Mouse (Mus musculus): ENCODE data around the gene Tspoap1. TPM values are rescaled to one million over a fixed set of nuclear protein-coding genes. Genes with fewer than 3 reads are reported as not detected.

Gene Tspoap1
- polyA plus RNA-seq, 1 experiment: 326 TPM

- peak in 1 of 2 experiments; percentile 22 for DNase-seq (ENCODE audit: extremely low spot score in 1 of 2, low spot score in 1 of 2)
Observed at GRCm38 (mm10) chr11:87802621-87803020, 42.3 kb downstream of the Tspoap1 start.

GRCm38 (mm10) chr11:87805448-87805847, 45.1 kb downstream of the Tspoap1 start:
- DNase-seq (ENCODE audit: extremely low spot score in 1 of 2, low spot score in 1 of 2): no peak

- DNase-seq (ENCODE audit: extremely low spot score in 1 of 2, low spot score in 1 of 2): no peak
Observed at GRCm38 (mm10) chr11:87807433-87807832, 47.1 kb downstream of the Tspoap1 start.

GRCm38 (mm10) chr11:87808236-87808635, 47.9 kb downstream of the Tspoap1 start:
- DNase-seq (ENCODE audit: extremely low spot score in 1 of 2, low spot score in 1 of 2): no peak

GRCm38 (mm10) chr11:87811396-87811795, 51.1 kb downstream of the Tspoap1 start:
- DNase-seq (ENCODE audit: extremely low spot score in 1 of 2, low spot score in 1 of 2): peak in 1 of 2 experiments; percentile 19

- DNase-seq (ENCODE audit: extremely low spot score in 1 of 2, low spot score in 1 of 2): no peak
Observed at GRCm38 (mm10) chr11:87814831-87815230, 54.5 kb downstream of the Tspoap1 start.

- DNase-seq (ENCODE audit: extremely low spot score in 1 of 2, low spot score in 1 of 2): peak in 1 of 2 experiments; percentile 50
Observed at GRCm38 (mm10) chr11:87816707-87817442, 56.5 kb downstream of the Tspoap1 start.

GRCm38 (mm10) chr11:87817443-87817773, 57.1 kb downstream of the Tspoap1 start:
- no peak for DNase-seq (ENCODE audit: extremely low spot score in 1 of 2, low spot score in 1 of 2)

GRCm38 (mm10) chr11:87821502-87821901, 61.2 kb downstream of the Tspoap1 start:
- peak in 1 of 2 experiments; percentile 9 for DNase-seq (ENCODE audit: extremely low spot score in 1 of 2, low spot score in 1 of 2)

- peak in 1 of 2 experiments; percentile 6 for DNase-seq (ENCODE audit: extremely low spot score in 1 of 2, low spot score in 1 of 2)
Observed at GRCm38 (mm10) chr11:87828239-87828900, 68.0 kb downstream of the Tspoap1 start, which contains the start of gene Lpo. TSS of gene Lpo (minus strand) at chr11:87828289.

Other genes with a start within 250 kb of the Tspoap1 start
- gene Gm11492, start 193.9 kb upstream of the Tspoap1 start, polyA plus RNA-seq (2012; rRNA removed): 0.04 TPM in 1 of 2 replicates, not detected in the other
- gene Sept4, start 191.6 kb upstream of the Tspoap1 start, polyA plus RNA-seq (2012; rRNA removed): 287 and 294 TPM in 2 replicates
- 41.5 and 47.3 TPM in 2 replicates for gene Mtmr4, start 168.4 kb upstream of the Tspoap1 start, polyA plus RNA-seq (2012; rRNA removed)
- gene Hsf5, start 143.4 kb upstream of the Tspoap1 start, polyA plus RNA-seq (2012; rRNA removed): 0.29 and 0.46 TPM in 2 replicates
- 1.4 and 1.7 TPM in 2 replicates for gene Rnf43, start 97.8 kb upstream of the Tspoap1 start, polyA plus RNA-seq (2012; rRNA removed)
- 146 and 148 TPM in 2 replicates for gene Supt4a, start 23.0 kb upstream of the Tspoap1 start, polyA plus RNA-seq (2012; rRNA removed)
- 0.34 TPM in 1 of 2 replicates, not detected in the other for gene Mpo, start 33.0 kb downstream of the Tspoap1 start, polyA plus RNA-seq (2012; rRNA removed)
- gene Lpo, start 67.7 kb downstream of the Tspoap1 start, polyA plus RNA-seq (2012; rRNA removed): 0.42 and 0.63 TPM in 2 replicates
- 11.0 and 12.4 TPM in 2 replicates for gene Mks1, start 92.7 kb downstream of the Tspoap1 start, polyA plus RNA-seq (2012; rRNA removed)
- gene Epx, start 115.0 kb downstream of the Tspoap1 start, polyA plus RNA-seq (2012; rRNA removed): 0.56 and 0.69 TPM in 2 replicates
- 0.08 TPM in 1 of 2 replicates, not detected in the other for gene Olfr462, start 131.7 kb downstream of the Tspoap1 start, polyA plus RNA-seq (2012; rRNA removed)
- gene Olfr463, start 136.8 kb downstream of the Tspoap1 start, polyA plus RNA-seq (2012; rRNA removed): not detected in 2 replicates
- gene Olfr464, start 160.4 kb downstream of the Tspoap1 start, polyA plus RNA-seq (2012; rRNA removed): 0.88 and 1.0 TPM in 2 replicates
- gene Dynll2, start 227.0 kb downstream of the Tspoap1 start, polyA plus RNA-seq (2012; rRNA removed): 344 and 374 TPM in 2 replicates